Comparison of ENCODE assay signal across 8 mouse cellular contexts in the genomic region with DNA sequence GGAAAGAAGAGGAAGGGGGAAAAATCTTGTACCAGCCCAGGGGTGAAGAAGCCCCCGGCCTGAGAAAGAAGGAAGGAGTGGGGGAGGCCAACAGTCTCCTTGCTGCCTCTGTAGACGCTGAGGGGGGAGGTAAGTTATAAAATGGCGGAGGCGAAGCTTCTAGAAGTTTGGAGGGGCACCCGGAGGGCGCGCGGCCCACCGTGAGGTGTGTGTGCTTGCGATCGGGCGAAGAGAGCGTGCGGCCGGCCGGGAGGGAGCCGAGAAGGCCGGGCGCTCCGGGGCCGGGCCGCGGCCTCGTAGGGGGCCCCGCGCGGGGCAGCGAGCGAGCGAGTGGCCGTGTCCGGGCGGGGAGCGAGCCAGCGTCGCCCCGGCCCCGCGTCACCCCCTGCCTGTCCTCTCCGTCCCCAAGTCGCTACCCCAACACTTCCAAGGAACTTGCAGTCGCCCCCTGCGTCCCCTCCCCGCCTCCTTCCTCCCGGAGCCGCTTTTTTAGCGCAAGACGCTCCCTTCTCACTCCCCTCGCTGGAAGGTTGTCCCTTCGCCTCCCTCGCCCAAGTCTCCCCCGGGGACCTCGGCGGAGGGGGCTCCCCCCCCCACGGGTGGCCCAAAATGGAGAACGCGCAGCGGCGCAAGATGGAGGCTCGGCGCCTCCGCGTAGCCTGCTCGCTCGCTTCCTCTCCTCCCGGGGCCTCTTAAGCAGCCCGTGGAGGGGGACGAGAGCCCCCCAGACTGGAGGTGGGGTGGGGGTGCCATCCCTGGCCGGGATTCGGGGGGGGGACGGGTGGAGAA. TPM values are rescaled to one million over a fixed set of nuclear protein-coding genes. Genes with fewer than 3 reads are reported as not detected.
DNase-seq lines count a peak whose midpoint lies in the region; ATAC-seq lines count a peak whose summit lies in the region.

No protein-coding gene starts in this region.

- H3K36me3 ChIP-seq in hindbrain, embryonic 14.5 days (replicated peaks; ENCODE audit: control insufficient read depth, insufficient read depth): no peaks in the 10 kb centered on the region

- peak overlapping the region; percentile 91 for H3K9ac ChIP-seq in hindbrain, embryonic 14.5 days

- H3K9me3 ChIP-seq in hindbrain, embryonic 14.5 days (ENCODE audit: control insufficient read depth, low read length): no peaks in the 10 kb centered on the region

- peak overlapping the region; percentile 47 for H3K4me2 ChIP-seq in hindbrain, embryonic 14.5 days (replicated peaks)

- no peaks in the 10 kb centered on the region for H3K27me3 ChIP-seq in hindbrain, embryonic 14.5 days (ENCODE audit: control insufficient read depth, insufficient read depth, low read length)

- DNase-seq in Muller cell, postnatal 12 days (ENCODE audit: inconsistent ontology term): peak; percentile 59
- peak; percentile 68 to 78 for DNase-seq in cerebellum, postnatal 10 days
- peak; percentile 3 to 12 for DNase-seq in frontal cortex, postnatal 25 days (ENCODE audit: low spot score in 2 of 2)
- DNase-seq in hindbrain, embryonic 14.5 days (ENCODE audit: low spot score): peak; percentile 52
- peak; percentile 12 to 19 for DNase-seq in left cerebral cortex, adult 8-10 months (ENCODE audit: low spot score in 2 of 2)
- DNase-seq in right cerebral cortex, postnatal 14 days: peak; percentile 24
- DNase-seq in urinary bladder, postnatal 4 days (ENCODE audit: low spot score in 2 of 2): peak; percentile 40 to 61

- WGBS in hindbrain, embryonic 14.5 days: 23% methylated on average over 18 of the region's 71 CpGs

- no peaks in the 10 kb centered on the region for H3K4me1 ChIP-seq in hindbrain, embryonic 14.5 days (replicated peaks; ENCODE audit: control insufficient read depth, insufficient read depth, low read length)

- ATAC-seq in hindbrain, embryonic 14.5 days (ENCODE audit: low FRiP score): peak; percentile 56
- 0 out of 2 replicates have a peak, but pooled peaks have one; percentile 3 for ATAC-seq in megakaryocyte progenitor cell, adult 5-6 weeks (replicated peaks; ENCODE audit: poor library complexity)

- H3K27ac ChIP-seq in hindbrain, embryonic 14.5 days: peak overlapping the region; percentile 99

- H3K4me3 ChIP-seq in hindbrain, embryonic 14.5 days (replicated peaks; ENCODE audit: low read length): peak overlapping the region; percentile 65

RNA-seq across cellular contexts. Expression of a gene that starts 0.6 kb away (rescaled TPM):
- 29.4 and 30.2 TPM in 2 replicates for polyA plus RNA-seq in hindbrain, embryonic 14.5 days (2014; fragmentation: Nextera tagmentation; extraction: Ambion mirVana)
- 10 to 100 TPM; 48.8 to 68.3 (median 59.1) TPM for total RNA-seq in left cerebral cortex, adult 8-10 months (2022)
- 123 TPM in 2 replicates for total RNA-seq in megakaryocyte progenitor cell, adult 5-6 weeks (2015)
- 512 and 624 TPM in 2 replicates for total RNA-seq in megakaryocyte progenitor cell, adult 5-6 weeks (2017)

Comparison
In these comparisons a context has a peak if more than half of its experiments do, and no peak if none do; other contexts are left out.
1. Peak in every context shown above with its lines: DNase-seq, ATAC-seq, H3K4me3 ChIP-seq and H3K27ac ChIP-seq.
2. DNase-seq: peak in every context shown above with its lines; median percentile 73 in cerebellum, postnatal 10 days; 59 in Muller cell, postnatal 12 days; 52 in hindbrain, embryonic 14.5 days; 50 in urinary bladder, postnatal 4 days; 24 in right cerebral cortex, postnatal 14 days; 16 in left cerebral cortex, adult 8-10 months; 8 in frontal cortex, postnatal 25 days.